Mouse (Mus musculus) thymus, postnatal 25 days (tissue): ENCODE results near the gene Pfkfb3.

Source experiments
- DNase-seq: peaks from one replicate; pipeline ENCODE4 v3.0.0; 2022

Gene Pfkfb3

GRCm38 (mm10) chr2:11427596-11427995 is 126.3 kb downstream of the Pfkfb3 start:
- no peak for DNase-seq

GRCm38 (mm10) chr2:11426379-11426778 is 127.5 kb downstream of the Pfkfb3 start:
- DNase-seq, result no peak

- DNase-seq, result no peak
Measured at GRCm38 (mm10) chr2:11425421-11426131, 128.3 kb downstream of the Pfkfb3 start.

- no peak for DNase-seq
Measured at GRCm38 (mm10) chr2:11424252-11424651, 129.6 kb downstream of the Pfkfb3 start.

- DNase-seq, result no peak
Measured at GRCm38 (mm10) chr2:11423421-11423820, 130.5 kb downstream of the Pfkfb3 start.

GRCm38 (mm10) chr2:11422384-11422783 is 131.5 kb downstream of the Pfkfb3 start:
- peak; percentile 9 for DNase-seq
